11 mouse cellular contexts compared by ENCODE assay signal in genomic region chr4:45392994-45393393, GRCm38 (mm10).
"Had no signal": no experiment of that assay in that cellular context is flagged by ENCODE, and none has a peak within 500 bp of the region (broad histone marks: within the 10 kb centered on the region; RNA-seq: fewer than 3 reads in every experiment).

No protein-coding gene starts in this region.

- H3K27ac ChIP-seq: kidney, embryonic 15.5 days; left cerebral cortex, adult 2 months; limb, embryonic 10.5 days; midbrain, embryonic 13.5 days had no signal

- H3K4me1 ChIP-seq: kidney, embryonic 15.5 days; limb, embryonic 10.5 days; midbrain, embryonic 13.5 days had no signal

- ATAC-seq: intestine, embryonic 16.5 days; midbrain, embryonic 13.5 days had no signal

- H3K4me2 ChIP-seq: kidney, embryonic 15.5 days; liver, embryonic 11.5 days; lung, embryonic 14.5 days; midbrain, embryonic 13.5 days had no signal

- H3K9me3 ChIP-seq: kidney, embryonic 15.5 days; limb, embryonic 10.5 days; midbrain, embryonic 13.5 days had no signal

- DNase-seq: kidney, postnatal 14 days; lung, embryonic 14.5 days; lung, postnatal 4 days; thymus, adult 18-20 months; thymus, postnatal 25 days had no signal

- H3K9ac ChIP-seq: kidney, embryonic 15.5 days; lung, embryonic 14.5 days; midbrain, embryonic 13.5 days had no signal

- H3K4me3 ChIP-seq: kidney, embryonic 15.5 days; left cerebral cortex, adult 2 months; limb, embryonic 10.5 days; midbrain, embryonic 13.5 days had no signal

- H3K27me3 ChIP-seq: kidney, embryonic 15.5 days; midbrain, embryonic 13.5 days had no signal
